Mouse (Mus musculus) sigmoid colon, adult 10 weeks (tissue): Measurements from ENCODE around the gene Eng. TPM values are rescaled to one million over a fixed set of nuclear protein-coding genes. Genes with fewer than 3 reads are reported as not detected.

ENCODE experiments used
- polyA plus RNA-seq: library from polyadenylated mRNA; stranded (reverse); fragments of 350-450 nt; fragmentation: Illumina TruSeq; extraction: RNeasy Lipid Tissue Mini Kit (QIAGEN cat#74804); gene quantifications from one replicate; pipeline ENCODE4 v1.2.3, GENCODE M21; 2014; ENCODE audit warnings: low read depth, low replicate concordance

The Eng gene
- polyA plus RNA-seq = 2.1 TPM

DNA sequence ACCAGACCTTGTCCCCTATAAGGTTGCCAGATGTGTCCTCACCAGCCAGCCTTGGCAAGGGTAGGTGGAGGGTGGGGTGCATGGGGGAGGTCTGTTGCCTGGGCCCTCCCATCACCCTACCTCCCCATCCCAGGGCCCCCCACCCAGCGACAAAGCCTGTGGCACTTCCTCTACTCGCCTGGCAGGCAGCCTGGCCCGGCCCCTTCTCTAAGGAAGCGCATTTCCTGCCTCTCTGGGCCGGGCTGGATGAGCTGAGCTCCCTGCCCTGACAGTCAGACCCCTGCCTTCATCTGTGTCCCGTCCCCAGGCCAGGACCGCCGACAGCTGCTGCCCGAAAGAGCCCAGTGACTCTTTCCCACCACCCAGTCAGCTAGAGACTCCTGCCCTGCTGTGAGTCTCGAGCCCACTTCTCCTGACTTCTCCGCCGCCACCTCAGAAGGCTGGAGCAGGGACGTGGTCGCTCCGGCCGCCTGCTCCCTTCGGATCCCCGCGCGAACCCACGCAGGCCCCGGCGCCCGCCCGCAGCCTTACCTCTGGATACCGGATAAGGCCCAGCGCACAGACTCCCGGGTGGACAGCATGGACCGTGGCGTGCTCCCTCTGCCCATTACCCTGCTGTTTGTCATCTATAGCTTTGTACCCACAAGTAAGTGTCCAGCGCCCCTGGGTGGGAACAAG lies at the start of gene Eng:
Gene Eng (plus strand): TSS at position 217 of the 678 bp plus-strand sequence.

DNA sequence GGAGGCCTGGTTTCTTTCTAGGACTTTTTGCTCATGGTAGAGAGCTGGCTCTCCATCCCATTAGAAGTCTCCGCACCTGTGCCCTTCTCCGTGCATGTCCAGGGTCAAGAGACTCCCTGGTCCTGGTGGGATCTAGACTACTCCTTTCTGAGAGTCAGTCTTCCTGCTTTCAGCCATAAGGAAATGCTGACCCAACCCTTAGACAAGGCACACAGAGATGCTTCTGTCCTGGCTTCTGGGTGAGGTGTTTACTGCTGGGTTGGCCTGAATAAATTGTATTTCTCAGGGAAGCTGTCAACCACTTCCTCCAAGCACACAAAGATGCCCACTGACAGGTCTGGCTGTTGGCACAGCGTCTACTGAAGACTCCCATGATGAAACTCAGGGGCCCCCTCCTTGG lies 47.0 kb upstream of the Eng start, which contains the start of gene St6galnac6:
Gene St6galnac6 (plus strand): TSS at position 301 of the 400 bp plus-strand sequence.

DNA sequence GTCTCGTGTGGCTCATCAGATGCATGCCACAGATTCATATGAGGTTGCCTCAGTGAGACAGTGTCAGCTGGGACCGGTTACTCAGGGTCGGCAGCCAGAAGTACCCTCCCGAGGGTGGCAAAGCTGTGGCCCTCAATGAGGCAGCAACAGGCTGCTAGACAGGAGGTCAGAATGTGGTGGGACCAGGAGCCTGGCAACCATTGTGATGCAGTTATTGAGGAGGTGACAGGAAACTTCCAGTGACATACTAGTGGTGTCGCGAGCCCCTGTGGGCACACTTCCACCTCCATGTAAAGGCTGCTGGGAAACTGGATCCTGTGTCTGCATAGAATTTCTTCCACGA lies 24.9 kb upstream of the Eng start, which contains the start of gene Ak1:
Gene Ak1 (plus strand): TSS at position 242 of the 343 bp plus-strand sequence.

DNA sequence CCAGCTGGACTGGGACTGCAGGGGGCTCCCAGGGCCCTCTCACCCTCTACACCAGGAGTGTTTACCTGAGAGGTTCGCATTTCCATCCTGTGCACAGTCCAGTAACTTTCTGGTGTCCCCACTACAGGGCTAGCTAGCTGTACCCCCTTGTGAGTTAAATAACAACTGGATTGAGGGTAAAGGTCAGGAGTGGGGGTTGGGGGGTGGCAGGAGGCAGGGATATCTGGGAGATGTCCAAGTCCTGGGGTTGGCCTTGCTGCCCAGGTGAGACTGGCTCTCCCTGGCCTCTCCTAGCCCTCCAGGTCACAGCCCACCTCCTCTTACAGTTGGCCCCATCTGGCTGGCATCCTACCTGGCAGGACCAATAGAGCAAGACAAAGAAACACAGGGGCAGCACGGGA lies 57.6 kb downstream of the Eng start, which contains the start of gene Fpgs:
Gene Fpgs (minus strand): TSS at position 125 of the 401 bp plus-strand sequence.

DNA sequence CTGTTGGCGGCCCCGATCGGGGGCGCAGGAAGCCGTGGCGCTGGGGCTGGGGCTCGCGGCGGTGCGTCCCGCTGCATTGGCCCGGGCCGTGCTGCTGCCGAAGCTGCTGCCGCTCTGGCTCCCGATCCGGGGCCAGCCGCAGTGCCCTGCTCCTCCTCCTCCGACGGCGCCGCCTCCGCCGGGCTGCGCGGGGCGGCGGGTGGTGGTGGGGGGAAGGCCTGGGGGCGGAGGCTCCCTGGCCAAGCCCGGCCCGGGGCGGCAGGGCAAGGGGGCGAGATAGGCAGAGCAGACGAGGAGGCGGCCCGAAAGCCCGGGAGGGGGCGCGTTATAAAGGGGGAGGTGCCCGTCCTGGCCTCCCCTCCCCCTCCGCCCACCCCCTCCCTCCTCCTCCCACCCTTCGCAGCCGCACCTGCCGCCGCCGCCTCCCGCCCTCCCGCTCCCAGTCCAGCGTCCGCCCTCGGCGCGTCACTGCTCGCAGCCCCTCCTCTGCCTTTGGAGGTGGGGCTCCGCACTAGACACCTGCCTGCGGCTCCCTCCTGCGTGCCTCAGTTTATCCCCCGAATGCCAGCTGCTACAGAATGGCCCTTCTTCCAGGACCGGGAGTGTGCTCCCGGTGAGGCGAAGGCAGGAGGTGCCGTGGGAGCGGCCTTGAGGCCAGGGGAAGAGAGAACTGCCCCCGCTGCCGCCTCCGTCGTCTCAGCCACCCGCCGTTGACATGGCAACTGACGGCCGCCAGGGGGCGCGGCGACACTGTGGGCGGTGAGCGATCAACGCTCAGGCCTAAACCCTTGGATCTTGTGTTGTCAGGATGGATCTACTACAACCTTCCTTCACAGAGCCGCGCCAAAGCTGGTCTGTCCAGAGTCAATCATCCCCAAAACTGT lies 66.8 kb downstream of the Eng start, which contains the start of gene Cdk9:
Gene Cdk9 (minus strand): TSS at position 143 of the 884 bp plus-strand sequence.

DNA sequence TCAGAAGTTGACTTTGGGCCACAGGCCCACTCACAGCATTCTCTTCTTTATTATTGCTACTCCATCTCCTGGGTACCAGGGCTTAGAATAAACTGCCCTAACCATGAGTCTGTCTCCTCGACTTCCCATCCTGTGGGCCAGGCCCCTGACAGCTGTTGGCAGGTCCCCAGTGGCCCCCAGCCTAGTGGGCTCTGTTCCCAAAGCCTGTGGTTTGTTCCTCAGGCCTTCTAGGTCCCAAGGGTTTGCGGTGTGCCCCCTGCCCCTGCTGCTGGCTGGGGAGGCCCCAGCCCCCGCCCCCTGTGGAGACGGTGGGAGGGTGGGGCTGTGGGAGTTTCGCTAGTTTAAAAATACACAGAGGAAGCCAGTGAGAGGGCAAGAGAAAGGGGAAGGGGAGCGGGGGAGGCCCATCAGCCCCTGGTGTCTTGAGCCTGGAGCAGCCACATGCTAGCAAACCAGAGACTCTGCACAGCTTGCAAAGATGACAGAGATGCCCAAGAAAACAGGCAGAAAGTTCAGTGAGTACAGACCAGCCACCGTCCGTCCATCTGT lies 74.4 kb downstream of the Eng start, which contains the start of gene Sh2d3c:
Gene Sh2d3c (plus strand): TSS at position 375 of the 549 bp plus-strand sequence.

Other genes starting within 250 kb of the Eng start
- gene Naif1, start 196.1 kb upstream of the Eng start, polyA plus RNA-seq = 0.82 TPM
- 2.2 TPM for gene Slc25a25, start 195.2 kb upstream of the Eng start, polyA plus RNA-seq
- gene Fam102a, start 111.3 kb upstream of the Eng start, polyA plus RNA-seq = 20.4 TPM
- gene Dpm2, start 75.7 kb upstream of the Eng start, polyA plus RNA-seq = 3.8 TPM
- not detected for gene Pip5kl1, start 71.8 kb upstream of the Eng start, polyA plus RNA-seq
- gene 9430097D07Rik, start 70.9 kb upstream of the Eng start, polyA plus RNA-seq = not detected
- gene St6galnac4, start 59.5 kb upstream of the Eng start, polyA plus RNA-seq = 8.4 TPM
- 109 TPM for gene St6galnac6, start 46.9 kb upstream of the Eng start, polyA plus RNA-seq
- 1.3 TPM for gene Ak1, start 24.8 kb upstream of the Eng start, polyA plus RNA-seq
- gene Fpgs, start 57.5 kb downstream of the Eng start, polyA plus RNA-seq = 1.1 TPM
- 50.0 TPM for gene Cdk9, start 66.5 kb downstream of the Eng start, polyA plus RNA-seq
- 0.63 TPM for gene Sh2d3c, start 74.5 kb downstream of the Eng start, polyA plus RNA-seq
- not detected for gene 6330409D20Rik, start 94.4 kb downstream of the Eng start, polyA plus RNA-seq
- gene Tor2a, start 110.6 kb downstream of the Eng start, polyA plus RNA-seq = 1.7 TPM
- gene Ttc16, start 129.0 kb downstream of the Eng start, polyA plus RNA-seq = 0.41 TPM
- gene Ptrh1, start 129.2 kb downstream of the Eng start, polyA plus RNA-seq = 3.2 TPM
- not detected for gene Cfap157, start 137.8 kb downstream of the Eng start, polyA plus RNA-seq
- gene Stxbp1, start 200.7 kb downstream of the Eng start, polyA plus RNA-seq = 12.2 TPM
- 1.3 TPM for gene Fam129b, start 229.5 kb downstream of the Eng start, polyA plus RNA-seq